Mouse (Mus musculus) bone marrow, adult 2 months (tissue): Measurements from ENCODE around the gene Dhps. TPM values are rescaled to one million over a fixed set of nuclear protein-coding genes. Genes with fewer than 3 reads are reported as not detected.
"Not testable (repeated sequence)": the region's sequence is repeated elsewhere in the genome, so short reads cannot be mapped to it uniquely, and the experiment has no call there.

Experiments
- H3K27ac ChIP-seq: fragments of 200-500 bp; 2 replicates; pipeline ENCODE4 v1.5.1; 2012; ENCODE audit warnings: low read depth, mild to moderate bottlenecking, control low read depth, inconsistent platforms, low read length; ENCODE audit not compliant: control insufficient read depth, poor library complexity, insufficient read depth
- H3K4me1 ChIP-seq: fragments of 200-500 bp; 2 replicates; pipeline ENCODE4 v1.6.1; 2011; ENCODE audit warnings: low read length; ENCODE audit not compliant: control insufficient read depth, insufficient read depth
- H3K4me3 ChIP-seq: fragments of 200-500 bp; replicated peaks from 2 replicates; pipeline ENCODE3; 2011; ENCODE audit warnings: mild to moderate bottlenecking, low read depth, low read length, control low read depth; ENCODE audit not compliant: control insufficient read depth
- CTCF ChIP-seq: fragments of 200-500 bp; IDR thresholded peaks from 2 replicates; pipeline ENCODE4 v1.5.1; 2011; ENCODE audit warnings: low read length, control low read depth; ENCODE audit not compliant: control insufficient read depth, insufficient read depth
- POLR2A ChIP-seq: fragments of 200-500 bp; IDR thresholded peaks from 2 replicates; pipeline ENCODE4 v1.6.1; 2011; ENCODE audit warnings: low read depth, mild to moderate bottlenecking, control low read depth, low read length, borderline replicate concordance; ENCODE audit not compliant: control insufficient read depth
- WGBS: fragments of 180-500 bp; shearing (Covaris S2); methylation state at CpG from one replicate; pipeline ENCODE4 v1.1.7; 2018; 5-methylcytosine and 5-hydroxymethylcytosine counted together
- polyA plus RNA-seq: library from polyadenylated mRNA; stranded (reverse); fragments of >200 nt; gene quantifications from 2 replicates; pipeline ENCODE4 v1.2.4, GENCODE M21; 2011; ENCODE audit warnings: low replicate concordance; ENCODE audit not compliant: missing spikeins, insufficient read depth, insufficient read length

The Dhps gene
- polyA plus RNA-seq, 1 experiment, result 31.0 TPM

GRCm38 (mm10) chr8:85072364-85072929, 890 bp downstream of the Dhps start:
- H3K4me1 ChIP-seq, result no peaks in the 10 kb centered on the region; the same call in 1 of the 2 replicates
- TF ChIP-seq CTCF (no peak), POLR2A (no peak)
- 41% methylated on average over 9 of the region's 9 CpGs for WGBS
- no peak overlapping the region for H3K27ac ChIP-seq
- peak overlapping the region; percentile 95 for H3K4me3 ChIP-seq

- Histone ChIP-seq H3K4me3 (peak overlapping the region; percentile 2), H3K4me1 (no peaks in the 10 kb centered on the region; the same call in 1 of the 2 replicates), H3K27ac (no peak overlapping the region)
- TF ChIP-seq CTCF, result no peak
- no peak for TF ChIP-seq POLR2A
- 92% methylated on average over 15 of the region's 15 CpGs for WGBS
Observed at GRCm38 (mm10) chr8:85073041-85073612, 1.6 kb downstream of the Dhps start.

- TF ChIP-seq POLR2A, result no peak
- H3K4me3 ChIP-seq, result no peak overlapping the region
- H3K4me1 ChIP-seq, result no peaks in the 10 kb centered on the region; the same call in 1 of the 2 replicates
- WGBS, result 91% methylated on average over 10 of the region's 10 CpGs
- no peak overlapping the region; the same call in 1 of the 2 replicates for H3K27ac ChIP-seq
Observed at GRCm38 (mm10) chr8:85074167-85074566, 2.6 kb downstream of the Dhps start.

GRCm38 (mm10) chr8:85074617-85075016, 3.1 kb downstream of the Dhps start:
- no peak for TF ChIP-seq POLR2A
- TF ChIP-seq CTCF, result no peak
- H3K27ac ChIP-seq, result no peak overlapping the region
- 93% methylated on average over 10 of the region's 10 CpGs for WGBS

GRCm38 (mm10) chr8:85076001-85076400, 4.4 kb downstream of the Dhps start:
- H3K4me3 ChIP-seq, result no peak overlapping the region
- 81% methylated on average over 9 of the region's 9 CpGs for WGBS
- no peak overlapping the region for H3K27ac ChIP-seq
- TF ChIP-seq CTCF (peak; percentile 41; the same call in 1 of the 2 replicates), POLR2A (no peak)
- H3K4me1 ChIP-seq, result no peaks in the 10 kb centered on the region; the same call in 1 of the 2 replicates

More at GRCm38 (mm10) chr8:85074617-85075016, 3.1 kb downstream of the Dhps start:
- Histone ChIP-seq H3K4me1 (no peaks in the 10 kb centered on the region; the same call in 1 of the 2 replicates), H3K4me3 (no peak overlapping the region)

- 0% methylated on average over 2 of the region's 2 CpGs for WGBS
- H3K4me1 ChIP-seq, result no peaks in the 10 kb centered on the region; the same call in 1 of the 2 replicates
- H3K27ac ChIP-seq, result no peak overlapping the region
- peak; percentile 99 for TF ChIP-seq CTCF
- no peak for TF ChIP-seq POLR2A
- no peak overlapping the region for H3K4me3 ChIP-seq
Observed at GRCm38 (mm10) chr8:85076993-85077392, 5.4 kb downstream of the Dhps start.

- peak overlapping the region; percentile 88 for H3K27ac ChIP-seq
- H3K4me1 ChIP-seq, result no peaks in the 10 kb centered on the region; the same call in 1 of the 2 replicates
- under 1% methylated on average over 25 of the region's 25 CpGs for WGBS
- no peak for TF ChIP-seq CTCF
- TF ChIP-seq POLR2A, result no peak
- peak overlapping the region; percentile 94 for H3K4me3 ChIP-seq
Observed at GRCm38 (mm10) chr8:85080214-85080531, 8.6 kb downstream of the Dhps start.

- TF ChIP-seq CTCF (no peak), POLR2A (no peak)
- H3K27ac ChIP-seq, result peak within 1 kb of the TSS; percentile 88
- H3K4me1 ChIP-seq, result no peaks in the 10 kb centered on the region; the same call in 1 of the 2 replicates
- H3K4me3 ChIP-seq, result peak within 1 kb of the TSS; percentile 94
- under 1% methylated on average over 30 of the region's 30 CpGs for WGBS
Observed at GRCm38 (mm10) chr8:85080532-85081215, 9.1 kb downstream of the Dhps start, which contains the start of gene Wdr83os. Wdr83os (plus strand) TSS chr8:85080740.

- Histone ChIP-seq H3K4me1 (no peaks in the 10 kb centered on the region; the same call in 1 of the 2 replicates), H3K27ac (peak within 1 kb of the TSS; percentile 88), H3K4me3 (peak within 1 kb of the TSS; percentile 94)
- 0% methylated on average over 9 of the region's 9 CpGs for WGBS
- no peak for TF ChIP-seq CTCF
- no peak for TF ChIP-seq POLR2A
Observed at GRCm38 (mm10) chr8:85081216-85081555, 9.6 kb downstream of the Dhps start, which contains the start of gene Wdr83. Wdr83 (minus strand) TSS chr8:85081306.

GRCm38 (mm10) chr8:85082169-85082568, 10.6 kb downstream of the Dhps start:
- WGBS, result 17% methylated on average over 4 of the region's 4 CpGs
- H3K4me3 ChIP-seq, H3K4me1 ChIP-seq: not testable (repeated sequence)
- peak overlapping the region; percentile 88 for H3K27ac ChIP-seq
